Mouse (Mus musculus): ENCODE measurements at regions not wholly inside any gene's neighbourhood (a gene's known extent, or its start where the extent isn't known, plus 50 kb on each side); places are given as distances from the start of the nearest gene placed in this dataset.
"Not testable (repeated sequence)": the region's sequence is repeated elsewhere in the genome, so short reads cannot be mapped to it uniquely, and the experiment has no call there.

DNA sequence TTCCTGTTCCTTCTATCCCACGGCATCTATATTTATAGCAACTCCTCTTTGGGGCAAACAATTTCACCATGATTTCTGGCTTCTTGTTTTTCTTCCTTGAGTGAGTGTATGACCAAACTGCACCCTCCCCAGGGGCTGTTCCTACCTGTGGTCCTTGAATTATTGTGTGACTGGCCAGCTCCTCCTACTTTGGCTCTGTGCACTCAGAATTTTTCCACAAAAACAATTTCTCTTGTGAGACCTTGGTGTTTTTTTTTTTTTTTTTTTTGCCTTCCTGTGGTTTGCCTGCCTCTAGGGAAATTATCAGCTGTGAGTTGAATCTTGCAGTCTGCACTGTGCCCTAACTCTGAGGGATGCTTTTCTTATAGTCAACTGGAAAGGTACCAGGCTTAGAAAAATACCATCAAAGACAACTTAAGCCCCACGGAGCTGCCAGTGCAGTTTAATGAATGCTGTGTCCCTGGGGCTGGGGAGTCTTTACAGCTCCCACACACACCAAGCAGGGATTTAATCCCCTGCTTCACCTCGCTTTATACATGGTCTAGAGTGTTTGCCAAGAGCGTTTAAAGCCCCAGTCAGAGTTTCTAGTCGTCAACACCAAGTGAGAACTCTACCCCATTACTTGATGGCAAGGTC lies 216.2 kb upstream of the Sesn3 start:
- no peaks in the 10 kb centered on the region for H3K36me3 ChIP-seq
- WGBS, result 44% methylated on average over 5 of the region's 5 CpGs
- peaks cover 8% of the 10 kb centered on the region for H3K4me1 ChIP-seq (replicated peaks)
- no peak overlapping the region for H3K4me2 ChIP-seq
- ATAC-seq (replicated peaks; ENCODE audit: insufficient number of reproducible peaks, insufficient read depth, low FRiP score, low read depth), result no peak
- H3K4me3 ChIP-seq, result no peak overlapping the region
- H3K27me3 ChIP-seq, result no peaks in the 10 kb centered on the region
- H3K9ac ChIP-seq, result no peak overlapping the region
- no peaks in the 10 kb centered on the region for H3K9me3 ChIP-seq (replicated peaks)
- H3K27ac ChIP-seq, result no peak overlapping the region

DNA sequence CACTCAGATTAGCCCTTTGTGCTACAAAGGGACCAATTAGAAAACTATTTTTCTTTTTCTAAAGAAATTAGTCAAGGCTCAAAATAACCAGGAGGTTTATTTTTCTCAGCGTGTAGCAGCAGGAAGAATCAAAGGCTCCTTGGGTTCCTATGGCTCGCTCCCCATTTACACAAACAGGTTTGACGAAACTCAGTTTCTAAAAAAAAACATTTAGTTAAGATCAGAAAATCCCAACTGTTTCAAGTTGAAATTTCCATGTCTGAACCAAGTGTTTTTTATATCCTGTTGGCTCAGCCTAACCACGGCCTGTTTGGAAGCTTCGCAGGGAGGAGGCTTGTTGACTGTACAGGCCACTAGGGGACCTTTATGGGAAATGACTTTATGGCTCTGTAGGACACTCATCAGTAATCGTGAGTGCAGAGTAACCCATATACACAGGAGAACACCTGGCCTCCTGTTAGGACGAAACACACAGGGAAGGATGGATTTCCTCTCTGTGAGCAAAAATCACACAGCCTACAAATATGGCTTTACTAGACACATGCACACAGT lies 215.6 kb upstream of the Sesn3 start:
- Histone ChIP-seq H3K27me3 (no peaks in the 10 kb centered on the region), H3K36me3 (no peaks in the 10 kb centered on the region), H3K4me3 (no peak overlapping the region), H3K4me2 (no peak overlapping the region), H3K27ac (no peak overlapping the region), H3K9me3 (replicated peaks) (no peaks in the 10 kb centered on the region), H3K9ac (no peak overlapping the region), H3K4me1 (replicated peaks) (0 out of 2 replicates have a peak, but pooled peaks cover 3% of the 10 kb centered on the region)
- 58% methylated on average over 7 of the region's 7 CpGs for WGBS
- ATAC-seq (replicated peaks; ENCODE audit: insufficient number of reproducible peaks, insufficient read depth, low FRiP score, low read depth), result no peak

DNA sequence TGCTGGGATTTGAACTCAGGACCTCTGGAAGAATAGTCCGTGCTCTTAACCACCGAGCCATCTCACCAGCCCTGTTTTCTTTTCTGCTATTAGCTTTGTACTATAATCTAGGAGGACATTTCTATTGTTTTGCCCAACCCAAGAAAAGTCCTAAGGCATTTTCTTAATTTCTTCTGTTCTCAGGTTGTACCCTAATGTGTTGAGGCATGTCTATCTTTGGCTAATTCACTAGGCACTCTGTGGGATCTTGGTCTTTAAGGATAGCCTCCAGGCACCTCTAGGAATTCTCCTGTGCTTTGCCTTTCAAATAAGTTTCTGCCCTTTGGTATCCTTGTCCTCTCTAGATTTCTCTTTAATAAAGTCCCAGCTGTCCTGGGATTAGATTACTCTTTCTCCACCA lies 214.6 kb upstream of the Sesn3 start:
- H3K36me3 ChIP-seq, result no peaks in the 10 kb centered on the region
- no peak for ATAC-seq (replicated peaks; ENCODE audit: insufficient number of reproducible peaks, insufficient read depth, low FRiP score, low read depth)
- H3K27ac ChIP-seq, result no peak overlapping the region
- no peak overlapping the region for H3K4me2 ChIP-seq
- no peaks in the 10 kb centered on the region for H3K27me3 ChIP-seq
- H3K9me3 ChIP-seq (replicated peaks), result no peaks in the 10 kb centered on the region
- H3K4me3 ChIP-seq, result no peak overlapping the region
- H3K4me1 ChIP-seq (replicated peaks), result 0 out of 2 replicates have a peak, but pooled peaks cover 3% of the 10 kb centered on the region
- no peak overlapping the region for H3K9ac ChIP-seq
- WGBS, result 99% methylated on average over 2 of the region's 2 CpGs

DNA sequence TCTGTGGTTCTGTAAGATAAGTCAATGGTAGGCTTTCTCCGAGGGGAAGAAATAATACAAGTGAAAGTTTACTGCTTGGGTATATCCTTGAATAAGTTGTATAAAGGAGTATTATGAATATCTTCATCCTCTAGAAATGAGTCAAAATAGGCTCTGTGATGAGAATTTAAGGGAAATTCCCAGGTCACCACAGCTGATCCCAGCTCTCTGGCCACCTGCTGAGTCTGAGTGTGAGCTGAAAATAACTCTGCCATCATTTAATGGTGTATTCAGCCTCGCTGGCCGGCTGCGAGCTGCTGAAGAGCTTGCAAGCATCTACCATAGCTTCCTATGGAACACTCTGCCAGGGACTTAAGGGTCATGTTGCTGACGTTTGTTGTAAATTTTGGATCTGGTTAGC lies 213.5 kb upstream of the Sesn3 start:
- ATAC-seq (replicated peaks; ENCODE audit: insufficient number of reproducible peaks, insufficient read depth, low FRiP score, low read depth), result no peak
- WGBS, result 69% methylated on average over 5 of the region's 5 CpGs
- no peak overlapping the region for H3K4me3 ChIP-seq

DNA sequence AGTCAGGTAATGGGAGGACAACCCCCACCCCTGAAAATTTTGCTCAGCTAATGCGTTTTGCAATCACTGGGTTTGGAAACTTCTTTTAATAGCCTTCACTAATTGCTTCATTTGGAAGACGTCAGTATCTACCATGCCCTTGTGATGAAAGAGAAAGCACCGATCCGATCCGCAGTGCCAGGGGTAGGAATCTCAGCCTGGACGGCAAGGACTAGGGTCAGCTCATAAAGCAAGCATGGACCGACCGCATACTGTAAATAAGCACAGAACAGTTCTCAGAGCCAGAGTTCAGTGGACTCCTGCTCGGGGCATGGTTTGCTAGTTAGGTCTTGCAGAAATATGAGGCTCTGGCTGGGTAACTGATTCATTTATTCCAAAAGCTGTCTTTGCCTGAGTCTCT lies 213.0 kb upstream of the Sesn3 start:
- no peak overlapping the region for H3K9ac ChIP-seq
- H3K9me3 ChIP-seq (replicated peaks), result no peaks in the 10 kb centered on the region
- WGBS, result 77% methylated on average over 9 of the region's 9 CpGs
- no peak overlapping the region for H3K27ac ChIP-seq
- H3K27me3 ChIP-seq, result no peaks in the 10 kb centered on the region
- 0 out of 2 replicates have a peak, but pooled peaks cover 3% of the 10 kb centered on the region for H3K4me1 ChIP-seq (replicated peaks)
- no peak overlapping the region for H3K4me3 ChIP-seq
- no peak for ATAC-seq (replicated peaks; ENCODE audit: insufficient number of reproducible peaks, insufficient read depth, low FRiP score, low read depth)
- H3K36me3 ChIP-seq, result no peaks in the 10 kb centered on the region
- no peak overlapping the region for H3K4me2 ChIP-seq

More for the DNA sequence above, 213.5 kb upstream of the Sesn3 start:
- H3K9me3 ChIP-seq (replicated peaks), result no peaks in the 10 kb centered on the region
- no peak overlapping the region for H3K9ac ChIP-seq
- no peak overlapping the region for H3K27ac ChIP-seq
- no peak overlapping the region for H3K4me2 ChIP-seq
- H3K4me1 ChIP-seq (replicated peaks), result 0 out of 2 replicates have a peak, but pooled peaks cover 3% of the 10 kb centered on the region
- no peaks in the 10 kb centered on the region for H3K36me3 ChIP-seq
- no peaks in the 10 kb centered on the region for H3K27me3 ChIP-seq

DNA sequence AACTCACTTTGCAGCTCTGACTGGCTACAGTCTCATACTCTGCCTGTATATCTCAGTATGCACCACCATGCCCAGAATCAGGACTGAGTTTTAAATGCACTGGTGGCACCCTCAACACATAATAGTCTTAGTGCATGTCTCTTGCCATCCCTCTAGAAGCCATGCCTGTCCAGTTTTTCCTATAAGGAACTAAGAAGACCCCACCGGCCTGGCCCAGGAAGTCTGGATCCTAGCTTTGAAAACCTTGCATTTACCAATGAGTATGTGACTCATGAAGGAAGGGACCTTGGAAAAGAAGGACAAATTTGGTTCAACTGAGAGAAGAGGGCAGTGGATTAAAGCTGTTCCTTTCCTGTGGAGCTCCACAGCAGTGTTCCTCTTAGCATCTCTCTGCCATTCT lies 212.2 kb upstream of the Sesn3 start:
- no peak for ATAC-seq (replicated peaks; ENCODE audit: insufficient number of reproducible peaks, insufficient read depth, low FRiP score, low read depth)
- 0 out of 2 replicates have a peak, but pooled peaks cover 3% of the 10 kb centered on the region for H3K4me1 ChIP-seq (replicated peaks)
- no peak overlapping the region for H3K27ac ChIP-seq
- 91% methylated on average over 1 of the region's 1 CpGs for WGBS
- H3K9me3 ChIP-seq (replicated peaks), result no peaks in the 10 kb centered on the region
- H3K9ac ChIP-seq, result no peak overlapping the region
- H3K27me3 ChIP-seq, result no peaks in the 10 kb centered on the region
- no peak overlapping the region for H3K4me2 ChIP-seq
- no peak overlapping the region for H3K4me3 ChIP-seq
- no peaks in the 10 kb centered on the region for H3K36me3 ChIP-seq

DNA sequence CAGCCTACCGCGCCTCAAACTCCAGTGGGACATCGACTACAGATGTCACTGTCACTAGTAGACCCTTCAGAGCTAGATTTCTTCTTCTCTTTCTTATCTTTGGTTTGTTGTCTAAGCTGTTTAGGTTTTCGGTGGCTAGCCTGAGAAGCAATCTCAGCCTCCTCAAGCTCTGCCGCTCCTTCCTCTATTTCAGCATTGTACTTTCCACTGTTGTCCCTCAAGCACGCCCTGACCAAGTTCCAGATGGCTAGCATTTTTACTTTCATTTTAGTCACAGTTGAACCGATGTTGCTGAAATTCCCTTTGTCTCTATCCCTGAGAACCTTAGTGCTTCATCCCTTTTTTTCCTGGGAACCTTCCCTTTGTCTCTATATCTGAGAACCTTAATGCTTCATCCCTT lies 208.1 kb upstream of the Sesn3 start:
- WGBS, result 87% methylated on average over 7 of the region's 7 CpGs
- not testable (repeated sequence) for ATAC-seq (replicated peaks; ENCODE audit: insufficient number of reproducible peaks, insufficient read depth, low FRiP score, low read depth); H3K9ac ChIP-seq; H3K9me3 ChIP-seq (replicated peaks); H3K4me3 ChIP-seq; H3K27ac ChIP-seq; H3K4me1 ChIP-seq (replicated peaks); H3K27me3 ChIP-seq; H3K4me2 ChIP-seq; H3K36me3 ChIP-seq

DNA sequence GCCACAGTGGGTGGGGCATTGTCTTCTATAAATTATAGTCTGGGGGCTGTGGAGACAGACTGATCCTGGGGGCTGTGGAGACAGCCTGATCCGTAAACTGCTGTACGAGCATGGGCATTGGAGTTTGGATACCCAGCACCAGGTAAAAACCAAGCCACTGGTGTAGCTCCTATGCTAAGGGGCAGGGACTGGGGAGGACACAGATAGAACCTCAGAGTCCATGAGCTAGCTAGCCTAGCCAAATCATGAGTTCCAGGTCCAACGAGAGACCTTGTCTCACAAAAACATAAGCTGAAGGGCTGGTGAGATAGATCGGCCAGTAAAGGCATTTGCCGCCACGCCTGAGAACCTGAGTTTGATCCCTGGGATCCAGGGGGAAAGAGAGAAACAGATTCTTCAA lies 205.8 kb upstream of the Sesn3 start:
- Histone ChIP-seq H3K9ac (no peak overlapping the region), H3K4me1 (replicated peaks) (no peaks in the 10 kb centered on the region), H3K27me3 (no peaks in the 10 kb centered on the region), H3K4me3 (no peak overlapping the region), H3K27ac (no peak overlapping the region), H3K9me3 (replicated peaks) (no peaks in the 10 kb centered on the region), H3K4me2 (no peak overlapping the region), H3K36me3 (no peaks in the 10 kb centered on the region)
- WGBS, result 84% methylated on average over 6 of the region's 6 CpGs
- no peak for ATAC-seq (replicated peaks; ENCODE audit: insufficient number of reproducible peaks, insufficient read depth, low FRiP score, low read depth)

DNA sequence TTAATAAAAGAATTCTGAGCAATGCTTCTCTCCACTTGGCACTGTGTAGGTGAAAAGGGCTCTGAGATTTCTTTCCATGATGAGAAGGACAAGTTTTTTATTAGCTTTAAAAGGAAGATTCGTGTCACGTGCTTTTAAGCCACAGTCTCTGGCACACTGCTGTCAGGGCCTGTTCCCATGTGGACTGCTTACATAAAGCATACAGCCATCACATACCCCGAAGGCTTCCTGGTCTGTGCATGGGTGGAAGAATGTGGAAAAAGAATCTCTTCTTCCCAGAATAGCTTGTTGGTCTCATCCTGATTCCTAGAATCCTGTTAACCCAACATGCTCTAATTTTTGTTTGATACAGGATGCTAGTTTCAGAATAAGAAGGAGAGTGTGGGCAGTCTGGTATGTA lies 205.1 kb upstream of the Sesn3 start:
- Histone ChIP-seq H3K9ac (no peak overlapping the region), H3K4me1 (replicated peaks) (no peaks in the 10 kb centered on the region), H3K36me3 (no peaks in the 10 kb centered on the region), H3K4me2 (no peak overlapping the region), H3K27ac (no peak overlapping the region), H3K4me3 (no peak overlapping the region), H3K27me3 (no peaks in the 10 kb centered on the region), H3K9me3 (replicated peaks) (no peaks in the 10 kb centered on the region)
- ATAC-seq (replicated peaks; ENCODE audit: insufficient number of reproducible peaks, insufficient read depth, low FRiP score, low read depth), result no peak
- 45% methylated on average over 3 of the region's 3 CpGs for WGBS

DNA sequence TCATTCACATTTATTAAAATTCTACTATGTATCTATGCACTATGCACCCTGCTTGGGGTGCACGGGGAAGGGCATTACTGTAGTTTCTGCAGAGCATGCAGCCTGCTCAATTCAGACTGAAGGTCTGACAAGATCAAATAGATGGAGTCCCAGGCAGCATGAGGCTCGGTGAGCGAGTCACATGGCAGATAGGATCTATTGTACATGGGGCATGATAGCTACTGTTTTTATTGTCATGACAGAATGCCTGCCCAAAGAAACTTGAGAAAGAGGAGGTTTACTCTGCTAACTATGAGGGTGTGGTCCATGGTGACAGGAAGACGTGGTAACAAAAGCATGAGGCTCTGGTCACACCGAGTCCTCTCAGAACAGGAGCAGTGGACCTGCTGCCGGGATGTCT lies 203.1 kb upstream of the Sesn3 start:
- H3K9ac ChIP-seq, result no peak overlapping the region
- no peak overlapping the region for H3K4me3 ChIP-seq
- H3K27ac ChIP-seq, result no peak overlapping the region
- ATAC-seq (replicated peaks; ENCODE audit: insufficient number of reproducible peaks, insufficient read depth, low FRiP score, low read depth), result no peak
- no peaks in the 10 kb centered on the region for H3K36me3 ChIP-seq
- WGBS, result 66% methylated on average over 6 of the region's 6 CpGs
- H3K27me3 ChIP-seq, result no peaks in the 10 kb centered on the region
- H3K4me2 ChIP-seq, result no peak overlapping the region
- no peaks in the 10 kb centered on the region for H3K9me3 ChIP-seq (replicated peaks)
- peaks cover 5% of the 10 kb centered on the region; the same call in 1 of the 2 replicates for H3K4me1 ChIP-seq (replicated peaks)

DNA sequence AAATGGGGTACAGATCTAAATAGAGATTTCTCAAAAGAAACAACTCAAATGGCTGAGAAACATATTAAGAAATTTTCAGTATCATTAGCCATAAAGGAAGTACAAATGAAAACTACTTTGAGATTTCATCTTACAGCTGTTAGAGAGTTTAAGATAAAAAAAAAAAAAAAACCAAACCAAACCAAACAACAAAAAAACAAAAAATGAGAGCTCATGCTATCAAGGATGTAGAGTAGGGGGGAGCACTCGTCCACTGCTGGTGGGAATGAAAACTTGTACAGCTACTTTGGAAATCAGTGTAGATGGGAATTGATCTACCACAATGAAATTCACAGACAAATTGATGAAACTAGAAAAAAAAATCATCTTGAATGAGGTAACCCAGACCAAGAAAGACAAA lies 201.9 kb upstream of the Sesn3 start:
- H3K4me1 ChIP-seq (replicated peaks), result peaks cover 5% of the 10 kb centered on the region
- H3K27ac ChIP-seq, result no peak overlapping the region
- 78% methylated on average over 1 of the region's 1 CpGs for WGBS
- no peaks in the 10 kb centered on the region for H3K27me3 ChIP-seq
- ATAC-seq (replicated peaks; ENCODE audit: insufficient number of reproducible peaks, insufficient read depth, low FRiP score, low read depth), result no peak
- no peak overlapping the region for H3K9ac ChIP-seq
- no peaks in the 10 kb centered on the region for H3K36me3 ChIP-seq
- H3K4me2 ChIP-seq, result no peak overlapping the region
- H3K4me3 ChIP-seq, result no peak overlapping the region
- no peaks in the 10 kb centered on the region for H3K9me3 ChIP-seq (replicated peaks)

DNA sequence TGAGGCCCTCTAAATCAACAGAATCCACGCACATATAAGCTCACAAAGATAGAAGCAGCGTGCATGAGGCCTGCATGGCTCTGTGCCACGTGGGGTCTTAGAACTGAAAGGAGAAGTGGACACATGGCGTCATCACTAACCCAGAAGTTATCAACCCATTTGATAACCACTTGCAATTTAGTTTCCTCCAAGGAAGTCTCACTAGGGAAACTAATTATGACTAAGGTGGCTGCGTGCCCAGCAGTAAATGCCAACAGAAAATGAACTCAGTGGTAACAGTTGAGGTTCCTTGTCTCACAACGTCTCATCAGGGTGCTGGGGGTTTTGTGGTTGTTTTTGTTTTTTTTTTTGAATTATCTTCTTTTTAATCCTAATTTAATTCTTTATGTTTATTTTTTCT lies 200.6 kb upstream of the Sesn3 start:
- peaks cover 5% of the 10 kb centered on the region for H3K4me1 ChIP-seq (replicated peaks)
- H3K36me3 ChIP-seq, result no peaks in the 10 kb centered on the region
- no peak overlapping the region for H3K9ac ChIP-seq
- H3K9me3 ChIP-seq (replicated peaks), result no peaks in the 10 kb centered on the region
- no peak overlapping the region for H3K27ac ChIP-seq
- no peaks in the 10 kb centered on the region for H3K27me3 ChIP-seq
- no peak overlapping the region for H3K4me2 ChIP-seq
- no peak overlapping the region for H3K4me3 ChIP-seq
- 0 out of 2 replicates have a peak, but pooled peaks have one; percentile 17 for ATAC-seq (replicated peaks; ENCODE audit: insufficient number of reproducible peaks, insufficient read depth, low FRiP score, low read depth)
- WGBS, result 66% methylated on average over 6 of the region's 6 CpGs
